Mouse (Mus musculus): Measurements from ENCODE around the gene Fbxl21.

DNA sequence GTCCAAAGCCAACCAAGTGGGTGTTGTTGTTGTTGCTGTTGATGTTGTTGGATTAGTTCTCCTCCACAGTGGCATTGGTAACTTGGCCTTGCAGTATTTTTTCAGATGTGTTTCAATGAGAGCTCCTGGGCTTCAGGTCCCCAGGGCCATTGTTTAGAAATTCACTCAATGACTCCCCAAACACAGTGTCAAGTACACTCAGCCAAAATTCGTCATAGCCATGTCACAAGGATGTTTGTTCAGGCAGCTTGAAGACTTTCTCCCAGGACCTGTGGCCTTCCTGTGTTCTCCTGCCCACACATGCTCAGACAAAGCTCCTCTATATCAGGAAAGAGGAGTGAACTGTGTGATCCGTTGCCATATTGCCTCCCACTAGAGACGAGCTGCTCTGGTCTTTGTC is 63.8 kb downstream of the Fbxl21 start:
- TF ChIP-seq CTCF (IDR thresholded peaks at IDR 0.05; ENCODE audit: extremely low read depth, insufficient read length, insufficient replicate concordance, low read depth, low read length): no peak
- no peak for TF ChIP-seq POLR2A (IDR thresholded peaks at IDR 0.05; ENCODE audit: low read depth, low read length)

Data from small intestine, adult 2 months (tissue).